Mouse (Mus musculus): ENCODE measurements around the gene Shisa7. TPM values are rescaled to one million over a fixed set of nuclear protein-coding genes. Genes with fewer than 3 reads are reported as not detected.
"Not testable (repeated sequence)": the region's sequence is repeated elsewhere in the genome, so short reads cannot be mapped to it uniquely, and the experiment has no call there.

Gene Shisa7
- polyA plus RNA-seq (2015; fragmentation: Nextera tagmentation; extraction: Ambion mirVana), result 8.7 and 13.2 TPM in 2 replicates

DNA sequence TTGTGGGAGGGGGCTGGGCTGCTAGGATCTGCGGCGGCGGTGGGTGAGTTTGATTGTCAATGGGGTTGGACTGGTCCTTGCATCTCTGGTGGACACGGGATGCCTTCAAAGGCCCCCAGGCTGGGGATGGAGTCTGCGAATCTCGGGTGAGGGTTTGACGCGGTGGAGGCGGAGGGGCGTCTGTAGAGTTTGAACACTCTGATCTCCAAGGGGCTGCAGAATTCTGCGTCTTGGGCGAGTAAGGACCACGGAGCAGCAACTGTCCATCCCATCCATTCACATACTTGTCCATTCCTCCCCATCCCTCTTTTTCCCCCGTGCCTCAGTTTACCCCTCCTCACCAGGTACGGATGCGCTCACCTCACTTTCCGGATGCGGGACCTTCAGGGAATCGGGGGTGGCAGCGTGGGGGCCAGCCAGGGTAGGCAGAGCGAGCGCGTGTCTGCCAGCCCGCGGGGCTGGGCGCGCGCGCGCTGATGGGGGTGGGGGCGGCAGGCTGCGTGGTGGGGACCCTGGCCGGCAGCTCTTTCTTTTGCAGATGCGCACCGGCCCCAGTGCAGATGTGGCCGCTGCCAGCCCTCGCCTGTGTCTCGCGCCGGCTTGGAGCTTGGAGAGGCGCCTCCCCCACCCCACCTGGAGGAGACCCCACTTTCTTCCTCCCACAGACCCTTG lies at the start of gene Shisa7:
TSS of gene Shisa7 (minus strand) at position 452 of the 672 bp plus-strand sequence.
- Histone ChIP-seq H3K27ac (ENCODE audit: low read length) (peak within 1 kb of the TSS; percentile 57), H3K4me1 (replicated peaks; ENCODE audit: control insufficient read depth, insufficient read depth, low read length) (peaks cover 31% of the 10 kb centered on the region), H3K9me3 (ENCODE audit: control insufficient read depth, low read length) (no peaks in the 10 kb centered on the region), H3K4me3 (replicated peaks; ENCODE audit: low read length) (peak within 1 kb of the TSS; percentile 62), H3K4me2 (ENCODE audit: low read length) (peak within 1 kb of the TSS; percentile 82), H3K9ac (replicated peaks; ENCODE audit: low read depth, low read length) (peak within 1 kb of the TSS; percentile 60), H3K36me3 (ENCODE audit: control insufficient read depth, insufficient read depth) (no peaks in the 10 kb centered on the region), H3K27me3 (replicated peaks; ENCODE audit: control insufficient read depth, insufficient read depth, low read length) (0 out of 2 replicates have a peak, but pooled peaks cover 2% of the 10 kb centered on the region)
- ATAC-seq, result peak; percentile 52
- under 1% methylated on average over 39 of the region's 41 CpGs for WGBS

DNA sequence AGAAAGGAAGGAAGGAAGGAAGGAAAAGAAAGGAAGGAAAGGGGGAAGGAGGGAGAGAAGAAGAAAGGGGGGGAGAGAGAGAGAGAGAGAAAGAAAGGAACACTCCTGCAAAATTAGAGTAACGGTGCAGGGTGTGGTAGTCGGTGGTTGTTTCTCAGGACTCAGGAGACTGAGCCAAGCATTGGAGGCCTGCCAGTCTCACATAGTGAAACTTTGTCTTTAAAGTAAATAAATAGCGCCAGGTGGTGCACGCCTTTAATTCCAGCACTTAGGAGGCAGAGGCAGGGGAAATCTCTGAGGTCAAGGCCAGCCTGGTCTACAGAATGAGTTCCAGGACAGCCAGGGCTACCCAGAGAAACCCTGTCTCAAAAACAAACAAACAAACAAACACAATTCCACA lies 42.2 kb upstream of the Shisa7 start:
- no peaks in the 10 kb centered on the region for H3K36me3 ChIP-seq (ENCODE audit: control insufficient read depth, insufficient read depth)
- no peaks in the 10 kb centered on the region for H3K27me3 ChIP-seq (replicated peaks; ENCODE audit: control insufficient read depth, insufficient read depth, low read length)
- H3K4me2 ChIP-seq (ENCODE audit: low read length), result no peak overlapping the region
- H3K9ac ChIP-seq (replicated peaks; ENCODE audit: low read depth, low read length), result no peak overlapping the region
- no peaks in the 10 kb centered on the region for H3K4me1 ChIP-seq (replicated peaks; ENCODE audit: control insufficient read depth, insufficient read depth, low read length)
- ATAC-seq, result no peak
- no peak overlapping the region for H3K4me3 ChIP-seq (replicated peaks; ENCODE audit: low read length)
- H3K9me3 ChIP-seq (ENCODE audit: control insufficient read depth, low read length), result no peaks in the 10 kb centered on the region
- H3K27ac ChIP-seq (ENCODE audit: low read length), result no peak overlapping the region
- WGBS, result 64% methylated on average over 4 of the region's 4 CpGs

DNA sequence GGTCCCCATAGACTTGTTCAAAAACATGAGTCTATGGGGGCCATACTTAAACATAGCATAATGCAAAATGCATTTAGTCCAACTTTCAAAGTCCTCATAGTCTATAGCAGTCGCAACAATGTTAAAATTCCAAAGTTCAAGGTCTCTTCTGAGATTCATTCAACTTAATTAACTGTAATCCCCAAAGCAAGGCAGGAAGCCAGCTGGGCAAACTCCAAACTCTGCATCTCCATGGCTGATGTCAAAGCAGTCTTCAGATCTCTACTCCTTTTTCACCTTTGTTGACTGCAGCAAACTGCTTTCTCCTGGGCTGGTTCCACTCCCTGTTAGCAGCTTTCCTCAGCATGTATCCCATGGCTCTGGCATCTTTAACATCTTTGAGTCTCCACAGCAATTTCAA lies 34.5 kb upstream of the Shisa7 start:
- not testable (repeated sequence) for ATAC-seq; H3K9ac ChIP-seq (replicated peaks; ENCODE audit: low read depth, low read length); H3K4me2 ChIP-seq (ENCODE audit: low read length); H3K27ac ChIP-seq (ENCODE audit: low read length); H3K9me3 ChIP-seq (ENCODE audit: control insufficient read depth, low read length); H3K36me3 ChIP-seq (ENCODE audit: control insufficient read depth, insufficient read depth); H3K27me3 ChIP-seq (replicated peaks; ENCODE audit: control insufficient read depth, insufficient read depth, low read length); H3K4me3 ChIP-seq (replicated peaks; ENCODE audit: low read length)
- 91% methylated on average over 1 of the region's 1 CpGs for WGBS
- H3K4me1 ChIP-seq (replicated peaks; ENCODE audit: control insufficient read depth, insufficient read depth, low read length), result peaks cover 12% of the 10 kb centered on the region

DNA sequence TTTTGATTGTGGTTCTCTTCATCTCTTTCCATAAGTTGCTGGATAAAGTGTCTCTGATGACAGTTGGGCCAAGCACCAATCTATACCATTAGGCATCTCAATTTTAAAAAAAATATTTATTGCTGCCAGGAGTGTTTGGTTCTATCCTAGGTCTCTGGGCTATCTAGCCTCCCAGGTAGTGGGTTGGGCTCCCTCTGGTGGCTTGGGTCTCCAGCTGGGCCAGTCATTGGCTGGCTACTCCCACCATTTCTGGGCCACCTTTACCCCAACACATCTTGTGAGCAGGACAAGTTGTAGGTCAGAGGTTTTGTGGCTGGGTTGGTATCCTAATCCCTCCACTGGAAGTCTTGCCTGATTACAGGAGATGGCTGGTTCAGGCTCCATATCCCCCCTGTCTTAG lies 33.7 kb upstream of the Shisa7 start:
- H3K36me3 ChIP-seq (ENCODE audit: control insufficient read depth, insufficient read depth), result no peaks in the 10 kb centered on the region
- peaks cover 12% of the 10 kb centered on the region for H3K4me1 ChIP-seq (replicated peaks; ENCODE audit: control insufficient read depth, insufficient read depth, low read length)
- H3K27me3 ChIP-seq (replicated peaks; ENCODE audit: control insufficient read depth, insufficient read depth, low read length), result no peaks in the 10 kb centered on the region
- no peak overlapping the region for H3K4me3 ChIP-seq (replicated peaks; ENCODE audit: low read length)
- H3K4me2 ChIP-seq (ENCODE audit: low read length), result no peak overlapping the region
- H3K27ac ChIP-seq (ENCODE audit: low read length), result no peak overlapping the region
- ATAC-seq, result no peak
- H3K9ac ChIP-seq (replicated peaks; ENCODE audit: low read depth, low read length), result no peak overlapping the region
- H3K9me3 ChIP-seq (ENCODE audit: control insufficient read depth, low read length), result no peaks in the 10 kb centered on the region

DNA sequence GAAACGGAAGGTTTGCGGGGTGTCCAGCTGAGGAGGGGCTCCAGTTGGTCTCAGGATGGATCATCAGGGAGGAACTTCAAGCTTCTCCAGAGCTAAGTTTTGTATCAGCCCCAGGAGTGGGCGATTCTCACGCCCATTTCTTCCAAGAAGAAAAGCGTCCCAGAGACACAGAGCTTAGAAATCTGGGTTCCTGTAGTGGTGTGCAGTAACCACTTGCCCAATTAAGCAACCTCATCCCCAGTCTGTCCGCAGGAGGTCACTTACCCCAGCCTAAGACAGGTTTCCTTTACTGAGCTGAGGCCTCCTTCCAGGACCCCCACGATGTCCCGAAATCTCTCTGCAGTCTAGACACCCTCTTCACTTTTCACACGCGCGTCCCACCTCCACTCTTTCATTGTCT lies 32.7 kb upstream of the Shisa7 start:
- Histone ChIP-seq H3K9me3 (ENCODE audit: control insufficient read depth, low read length) (no peaks in the 10 kb centered on the region), H3K27me3 (replicated peaks; ENCODE audit: control insufficient read depth, insufficient read depth, low read length) (no peaks in the 10 kb centered on the region), H3K9ac (replicated peaks; ENCODE audit: low read depth, low read length) (peak overlapping the region; percentile 46), H3K36me3 (ENCODE audit: control insufficient read depth, insufficient read depth) (no peaks in the 10 kb centered on the region), H3K4me2 (ENCODE audit: low read length) (peak overlapping the region; percentile 68), H3K4me3 (replicated peaks; ENCODE audit: low read length) (peak overlapping the region; percentile 51), H3K4me1 (replicated peaks; ENCODE audit: control insufficient read depth, insufficient read depth, low read length) (peaks cover 12% of the 10 kb centered on the region), H3K27ac (ENCODE audit: low read length) (no peak overlapping the region)
- WGBS, result 5% methylated on average over 11 of the region's 11 CpGs
- ATAC-seq, result no peak; the same call in 1 of the 2 replicates

DNA sequence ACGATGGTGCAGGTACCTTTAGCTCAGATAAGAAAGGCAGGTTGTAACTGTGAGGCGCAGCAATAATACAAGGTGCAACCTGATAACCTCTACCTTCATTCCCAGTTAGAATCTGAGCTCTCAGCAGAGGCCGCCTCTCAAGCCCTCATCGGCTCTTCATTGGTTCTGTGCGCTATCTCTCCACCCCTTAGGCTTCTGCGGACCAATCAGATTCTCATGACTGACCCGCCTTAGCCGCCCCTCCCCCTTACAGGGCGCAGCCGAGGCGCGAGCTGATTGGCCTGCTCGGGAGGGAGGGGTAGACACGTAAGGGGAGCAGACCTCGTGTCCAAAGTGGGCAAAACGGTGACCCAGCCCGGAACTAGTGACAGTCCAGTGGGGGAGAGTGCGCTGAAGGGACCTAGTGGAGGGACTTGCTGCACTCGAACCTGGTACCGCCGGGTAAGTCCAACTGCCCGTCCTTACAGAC lies 32.3 kb upstream of the Shisa7 start, which contains the start of gene Isoc2a:
TSS of gene Isoc2a (plus strand) at position 401 of the 469 bp plus-strand sequence.
- WGBS, result under 1% methylated on average over 22 of the region's 22 CpGs
- Histone ChIP-seq H3K27me3 (replicated peaks; ENCODE audit: control insufficient read depth, insufficient read depth, low read length) (no peaks in the 10 kb centered on the region), H3K9ac (replicated peaks; ENCODE audit: low read depth, low read length) (peak within 1 kb of the TSS; percentile 46), H3K36me3 (ENCODE audit: control insufficient read depth, insufficient read depth) (no peaks in the 10 kb centered on the region), H3K4me1 (replicated peaks; ENCODE audit: control insufficient read depth, insufficient read depth, low read length) (peaks cover 12% of the 10 kb centered on the region), H3K4me2 (ENCODE audit: low read length) (peak within 1 kb of the TSS; percentile 68), H3K9me3 (ENCODE audit: control insufficient read depth, low read length) (no peaks in the 10 kb centered on the region), H3K27ac (ENCODE audit: low read length) (no peak within 1 kb of the TSS), H3K4me3 (replicated peaks; ENCODE audit: low read length) (peak within 1 kb of the TSS; percentile 51)
- peak; percentile 100 for ATAC-seq

DNA sequence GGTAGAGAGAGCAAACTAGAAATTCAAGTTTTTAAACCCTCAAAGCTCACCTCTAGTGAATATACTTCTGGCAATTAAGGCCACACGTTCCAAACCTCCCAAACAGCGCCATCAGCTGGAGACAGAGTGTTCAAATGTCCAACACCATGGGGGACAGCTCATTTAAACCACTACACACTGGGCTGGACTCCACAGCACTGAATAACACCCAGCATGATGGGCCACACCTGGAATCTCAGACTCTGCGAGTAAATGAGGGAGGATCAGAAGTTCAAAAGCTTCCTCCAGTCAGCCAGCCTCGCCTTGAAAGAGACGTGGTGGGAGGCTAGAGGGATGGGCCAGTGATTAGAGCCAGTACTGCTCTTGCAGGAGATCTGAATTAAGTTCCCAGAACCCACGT lies 25.6 kb upstream of the Shisa7 start, which contains the start of gene Isoc2b:
TSS of gene Isoc2b (minus strand) at position 126 of the 400 bp plus-strand sequence.
- Histone ChIP-seq H3K27me3 (replicated peaks; ENCODE audit: control insufficient read depth, insufficient read depth, low read length) (no peaks in the 10 kb centered on the region), H3K9me3 (ENCODE audit: control insufficient read depth, low read length) (no peaks in the 10 kb centered on the region), H3K36me3 (ENCODE audit: control insufficient read depth, insufficient read depth) (no peaks in the 10 kb centered on the region), H3K4me3 (replicated peaks; ENCODE audit: low read length) (no peak within 1 kb of the TSS), H3K27ac (ENCODE audit: low read length) (no peak within 1 kb of the TSS), H3K4me2 (ENCODE audit: low read length) (no peak within 1 kb of the TSS), H3K4me1 (replicated peaks; ENCODE audit: control insufficient read depth, insufficient read depth, low read length) (peaks cover 14% of the 10 kb centered on the region), H3K9ac (replicated peaks; ENCODE audit: low read depth, low read length) (no peak within 1 kb of the TSS)
- 52% methylated on average over 6 of the region's 6 CpGs for WGBS
- no peak for ATAC-seq

DNA sequence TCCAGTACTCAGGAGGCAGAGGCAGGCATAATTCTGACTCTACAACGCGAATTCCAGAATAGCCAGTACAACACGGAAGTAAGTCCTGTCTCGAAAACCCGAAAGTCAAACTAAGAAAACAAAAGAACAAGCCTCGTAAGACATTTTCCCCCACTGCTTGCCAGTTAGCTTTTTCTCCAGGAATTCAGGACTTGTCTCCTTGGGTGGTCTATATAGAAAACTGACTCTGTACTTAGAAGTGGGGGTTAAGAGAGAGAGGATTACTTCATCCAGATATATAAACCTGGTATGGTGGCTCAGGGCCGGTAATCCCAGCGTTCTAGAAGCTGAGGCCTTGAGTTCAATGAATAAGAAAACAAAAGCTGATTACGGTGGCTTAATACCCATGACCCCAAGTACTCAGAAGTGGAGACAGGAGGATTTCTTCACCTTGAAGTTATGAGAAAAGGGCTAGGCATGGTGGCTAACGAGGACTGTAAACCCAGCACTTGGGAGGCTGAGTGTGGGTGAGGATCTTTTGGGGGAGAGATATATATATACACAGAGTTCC lies 22.2 kb upstream of the Shisa7 start:
- H3K27ac ChIP-seq (ENCODE audit: low read length), result peak overlapping the region; percentile 74; the same call in 1 of the 2 replicates

DNA sequence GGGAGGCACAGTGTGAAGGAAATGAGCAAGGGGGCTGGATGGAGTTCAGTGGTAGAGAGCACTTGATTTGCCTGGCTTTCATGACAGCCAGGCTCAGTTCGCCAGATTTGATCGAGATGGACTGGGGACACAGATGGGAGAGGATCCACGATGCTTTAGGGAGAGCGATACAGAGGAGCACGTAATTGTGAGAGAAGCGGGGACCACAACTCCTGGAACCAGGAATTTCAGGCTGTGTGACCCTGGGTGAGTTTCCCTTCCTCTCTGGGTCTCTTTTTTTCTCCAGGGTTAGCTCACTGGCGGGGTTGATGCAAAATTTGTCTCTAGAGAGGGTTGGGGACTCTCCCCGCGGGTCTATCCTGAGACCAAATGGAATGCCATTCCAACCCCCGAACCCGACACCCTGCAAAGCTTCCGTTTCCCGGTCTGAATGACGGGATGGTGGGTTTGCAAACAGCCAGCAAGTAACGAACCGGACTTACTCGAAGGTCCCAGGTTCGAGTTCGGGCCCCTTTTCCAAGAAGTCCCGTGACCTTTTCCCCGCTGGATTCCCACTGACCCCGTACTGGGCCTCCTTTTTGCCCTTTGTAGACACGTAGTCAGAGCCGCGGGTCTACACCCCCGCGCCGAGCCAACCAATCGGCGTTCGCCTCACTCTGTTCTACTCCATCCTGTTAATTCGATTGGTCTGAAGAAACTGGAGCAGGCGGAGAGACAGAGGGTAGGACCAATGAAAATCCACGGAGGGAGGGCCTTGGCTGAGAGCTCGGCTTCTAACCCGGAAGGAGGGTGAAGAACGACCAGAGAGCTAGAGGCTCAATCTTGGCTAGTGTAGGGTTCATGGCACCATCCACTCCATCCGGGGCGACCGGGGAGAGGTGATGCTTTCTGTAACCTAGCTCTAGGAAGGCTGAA lies 21.3 kb upstream of the Shisa7 start:
- peak overlapping the region; percentile 74 for H3K27ac ChIP-seq (ENCODE audit: low read length)
- ATAC-seq, result peak; percentile 100
- peak overlapping the region; percentile 78 for H3K4me2 ChIP-seq (ENCODE audit: low read length)
- H3K9ac ChIP-seq (replicated peaks; ENCODE audit: low read depth, low read length), result peak overlapping the region; percentile 79
- peaks cover 14% of the 10 kb centered on the region for H3K4me1 ChIP-seq (replicated peaks; ENCODE audit: control insufficient read depth, insufficient read depth, low read length)
- peak overlapping the region; percentile 80 for H3K4me3 ChIP-seq (replicated peaks; ENCODE audit: low read length)
- H3K9me3 ChIP-seq (ENCODE audit: control insufficient read depth, low read length), result no peaks in the 10 kb centered on the region
- WGBS, result 3% methylated on average over 40 of the region's 40 CpGs
- no peaks in the 10 kb centered on the region for H3K36me3 ChIP-seq (ENCODE audit: control insufficient read depth, insufficient read depth)
- H3K27me3 ChIP-seq (replicated peaks; ENCODE audit: control insufficient read depth, insufficient read depth, low read length), result no peaks in the 10 kb centered on the region

More for the DNA sequence above, 22.2 kb upstream of the Shisa7 start:
- ATAC-seq, result no peak
- H3K36me3 ChIP-seq (ENCODE audit: control insufficient read depth, insufficient read depth), result no peaks in the 10 kb centered on the region
- H3K9ac ChIP-seq (replicated peaks; ENCODE audit: low read depth, low read length), result peak overlapping the region; percentile 79
- H3K4me3 ChIP-seq (replicated peaks; ENCODE audit: low read length), result peak overlapping the region; percentile 80
- peak overlapping the region; percentile 76 for H3K4me2 ChIP-seq (ENCODE audit: low read length)
- no peaks in the 10 kb centered on the region for H3K9me3 ChIP-seq (ENCODE audit: control insufficient read depth, low read length)
- H3K4me1 ChIP-seq (replicated peaks; ENCODE audit: control insufficient read depth, insufficient read depth, low read length), result peaks cover 14% of the 10 kb centered on the region
- WGBS, result 17% methylated on average over 10 of the region's 10 CpGs
- H3K27me3 ChIP-seq (replicated peaks; ENCODE audit: control insufficient read depth, insufficient read depth, low read length), result no peaks in the 10 kb centered on the region

Measured in forebrain, embryonic 16.5 days (tissue).